Mouse (Mus musculus) heart, embryonic 10.5 days (tissue): ENCODE results near the gene Zkscan14. TPM values are rescaled to one million over a fixed set of nuclear protein-coding genes. Genes with fewer than 3 reads are reported as not detected.

Experiments
- DNase-seq: peaks from one replicate; pipeline ENCODE4 v3.0.0-alpha.2; 2017; ENCODE audit warnings: low spot score
- H3K27ac ChIP-seq: fragments of 300-500 bp; sonication (generic); 2 replicates; pipeline ENCODE4 v1.5.1; 2016; ENCODE audit warnings: mild to moderate bottlenecking
- H3K27me3 ChIP-seq: fragments of 300-500 bp; sonication (generic); 2 replicates; pipeline ENCODE4 v1.6.1; 2016; ENCODE audit warnings: mild to moderate bottlenecking; ENCODE audit not compliant: poor library complexity, insufficient read depth, severe bottlenecking
- H3K36me3 ChIP-seq: fragments of 300-500 bp; sonication (generic); 2 replicates; pipeline ENCODE4 v1.6.1; 2016; ENCODE audit warnings: mild to moderate bottlenecking, moderate library complexity
- H3K4me1 ChIP-seq: fragments of 300-500 bp; sonication (generic); 2 replicates; pipeline ENCODE4 v1.6.1; 2016; ENCODE audit warnings: mild to moderate bottlenecking
- H3K4me3 ChIP-seq: fragments of 300-500 bp; sonication (generic); 2 replicates; pipeline ENCODE4 v1.5.1; 2016; ENCODE audit warnings: mild to moderate bottlenecking, moderate library complexity
- H3K9me3 ChIP-seq: fragments of 300-500 bp; sonication (generic); 2 replicates; pipeline ENCODE4 v1.6.1; 2016; ENCODE audit warnings: mild to moderate bottlenecking, moderate library complexity
- WGBS: fragments of 180-500 bp; shearing (Covaris S2); methylation state at CpG from one replicate; pipeline ENCODE4 v1.1.7; 2016; 5-methylcytosine and 5-hydroxymethylcytosine counted together
- polyA plus RNA-seq: library from polyadenylated mRNA; unstranded; fragments of >200 nt; fragmentation: Nextera tagmentation; extraction: Ambion mirVana; gene quantifications from 2 replicates; pipeline ENCODE4 v1.2.1, GENCODE M21; 2016

Gene Zkscan14
- polyA plus RNA-seq, 1 experiment from 2014 or later, result 6.1 TPM

DNA sequence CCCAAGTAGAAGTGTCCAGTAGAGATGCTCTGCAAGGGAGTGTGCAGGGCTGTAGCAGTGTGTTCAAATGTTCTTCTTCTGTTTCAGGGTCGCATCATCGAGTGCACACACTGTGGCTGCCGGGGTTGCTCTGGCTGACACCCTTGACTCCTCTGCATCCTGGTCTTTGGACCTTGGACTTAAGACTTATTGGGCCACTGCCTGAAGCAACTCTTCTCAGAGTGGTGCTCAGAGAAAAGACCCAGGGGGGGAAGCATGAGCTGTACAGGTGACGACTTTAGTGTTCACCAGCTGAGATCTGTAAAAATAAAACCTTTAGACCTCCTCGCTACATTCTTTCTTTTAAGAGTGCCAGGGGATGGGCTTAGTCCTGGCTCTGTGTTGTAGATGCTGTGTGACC is 53.9 kb downstream of the Zkscan14 start:
- H3K27ac ChIP-seq, result no peak overlapping the region
- WGBS, result 90% methylated on average over 5 of the region's 5 CpGs
- no peaks in the 10 kb centered on the region for H3K27me3 ChIP-seq
- no peaks in the 10 kb centered on the region for H3K4me1 ChIP-seq
- DNase-seq, result no peak
- H3K36me3 ChIP-seq, result peaks cover 99% of the 10 kb centered on the region
- H3K4me3 ChIP-seq, result no peak overlapping the region
- no peaks in the 10 kb centered on the region for H3K9me3 ChIP-seq

Other genes with a start within 250 kb of the Zkscan14 start
- gene Smurf1, start 236.0 kb downstream of the Zkscan14 start, polyA plus RNA-seq, result 15.5 and 16.1 TPM in 2 replicates
- not detected in 2 replicates for gene Gm4871, start 169.1 kb downstream of the Zkscan14 start, polyA plus RNA-seq
- gene 1700018F24Rik, start 158.9 kb downstream of the Zkscan14 start, polyA plus RNA-seq, result not detected in 2 replicates
- 113 and 117 TPM in 2 replicates for gene Arpc1a, start 118.0 kb downstream of the Zkscan14 start, polyA plus RNA-seq
- gene Kpna7, start 117.8 kb downstream of the Zkscan14 start, polyA plus RNA-seq, result not detected in 2 replicates
- 195 and 218 TPM in 2 replicates for gene Arpc1b, start 87.7 kb downstream of the Zkscan14 start, polyA plus RNA-seq
- 79.4 and 86.3 TPM in 2 replicates for gene Pdap1, start 61.6 kb downstream of the Zkscan14 start, polyA plus RNA-seq
- 162 and 200 TPM in 2 replicates for gene Bud31, start 61.5 kb downstream of the Zkscan14 start, polyA plus RNA-seq
- gene Ptcd1, start 34.8 kb downstream of the Zkscan14 start, polyA plus RNA-seq, result 14.6 and 15.0 TPM in 2 replicates
- gene Cpsf4, start 34.7 kb downstream of the Zkscan14 start, polyA plus RNA-seq, result 38.8 and 53.3 TPM in 2 replicates
- 717 and 837 TPM in 2 replicates for gene Atp5j2, start 9.8 kb downstream of the Zkscan14 start, polyA plus RNA-seq
- gene Zkscan5, start 2.7 kb upstream of the Zkscan14 start, polyA plus RNA-seq, result 10.9 and 11.8 TPM in 2 replicates
- gene Zfp655, start 29.8 kb upstream of the Zkscan14 start, polyA plus RNA-seq, result 32.5 and 38.0 TPM in 2 replicates
- 0.16 and 0.33 TPM in 2 replicates for gene Zscan25, start 78.6 kb upstream of the Zkscan14 start, polyA plus RNA-seq
- not detected in 2 replicates for gene Cyp3a57, start 143.4 kb upstream of the Zkscan14 start, polyA plus RNA-seq